Mouse (Mus musculus): ENCODE data around the gene Gle1. TPM values are rescaled to one million over a fixed set of nuclear protein-coding genes. Genes with fewer than 3 reads are reported as not detected.

Gle1 gene
- total and polyA plus RNA-seq, 2 experiments from 2014 or later, result 39.4 to 52.7 TPM

GRCm38 (mm10) chr2:29926542-29926941, 8.7 kb upstream of the Gle1 start:
- Histone ChIP-seq H3K9ac (replicated peaks; ENCODE audit: low read length) (no peak overlapping the region), H3K4me2 (ENCODE audit: low read depth, low read length) (no peak overlapping the region), H3K4me1 (ENCODE audit: insufficient read depth, low read length) (no peaks in the 10 kb centered on the region), H3K9me3 (ENCODE audit: low read length) (no peaks in the 10 kb centered on the region), H3K27ac (no peak overlapping the region), H3K4me3 (ENCODE audit: low read length) (no peak overlapping the region), H3K27me3 (ENCODE audit: insufficient read depth, low read length) (no peaks in the 10 kb centered on the region), H3K36me3 (ENCODE audit: insufficient read depth, low read length) (peaks cover 81% of the 10 kb centered on the region)
- DNase-seq (ENCODE audit: low spot score) (no peak), ATAC-seq (no peak)
- no peak for TF ChIP-seq CTCF (IDR thresholded peaks at IDR 0.05; ENCODE audit: low read depth)
- 91% methylated on average over 5 of the region's 5 CpGs for WGBS

- Histone ChIP-seq H3K9me3 (ENCODE audit: low read length) (no peaks in the 10 kb centered on the region), H3K4me3 (ENCODE audit: low read length) (no peak overlapping the region), H3K9ac (replicated peaks; ENCODE audit: low read length) (no peak overlapping the region), H3K36me3 (ENCODE audit: insufficient read depth, low read length) (peaks cover 51% of the 10 kb centered on the region), H3K27me3 (ENCODE audit: insufficient read depth, low read length) (no peaks in the 10 kb centered on the region), H3K27ac (no peak overlapping the region), H3K4me1 (ENCODE audit: insufficient read depth, low read length) (no peaks in the 10 kb centered on the region), H3K4me2 (ENCODE audit: low read depth, low read length) (no peak overlapping the region)
- no peak for ATAC-seq
- peak; percentile 36 for DNase-seq (ENCODE audit: low spot score)
- WGBS, result 83% methylated on average over 10 of the region's 10 CpGs
- TF ChIP-seq CTCF (IDR thresholded peaks at IDR 0.05; ENCODE audit: low read depth), result no peak
These were observed 4.7 kb upstream of the Gle1 start for GRCm38 (mm10) chr2:29930506-29930905.

GRCm38 (mm10) chr2:29931194-29931593, 4.0 kb upstream of the Gle1 start:
- WGBS, result 77% methylated on average over 6 of the region's 6 CpGs
- H3K27ac ChIP-seq, result no peak overlapping the region
- H3K4me3 ChIP-seq (ENCODE audit: low read length), result no peak overlapping the region
- no peaks in the 10 kb centered on the region; the same call in 1 of the 2 replicates for H3K4me1 ChIP-seq (ENCODE audit: insufficient read depth, low read length)
- H3K36me3 ChIP-seq (ENCODE audit: insufficient read depth, low read length), result peaks cover 45% of the 10 kb centered on the region
- TF ChIP-seq CTCF (IDR thresholded peaks at IDR 0.05; ENCODE audit: low read depth), result no peak
- H3K4me2 ChIP-seq (ENCODE audit: low read depth, low read length), result no peak overlapping the region
- H3K27me3 ChIP-seq (ENCODE audit: insufficient read depth, low read length), result no peaks in the 10 kb centered on the region
- H3K9me3 ChIP-seq (ENCODE audit: low read length), result no peaks in the 10 kb centered on the region
- ATAC-seq (no peak), DNase-seq (ENCODE audit: low spot score) (no peak)
- H3K9ac ChIP-seq (replicated peaks; ENCODE audit: low read length), result no peak overlapping the region

- no peak overlapping the region for H3K4me3 ChIP-seq (ENCODE audit: low read length)
- no peak overlapping the region for H3K4me2 ChIP-seq (ENCODE audit: low read depth, low read length)
- DNase-seq (ENCODE audit: low spot score) (no peak), ATAC-seq (no peak)
- no peaks in the 10 kb centered on the region; the same call in 1 of the 2 replicates for H3K4me1 ChIP-seq (ENCODE audit: insufficient read depth, low read length)
- no peaks in the 10 kb centered on the region for H3K9me3 ChIP-seq (ENCODE audit: low read length)
- WGBS, result 89% methylated on average over 9 of the region's 9 CpGs
- TF ChIP-seq CTCF (IDR thresholded peaks at IDR 0.05; ENCODE audit: low read depth), result no peak
- peaks cover 43% of the 10 kb centered on the region for H3K36me3 ChIP-seq (ENCODE audit: insufficient read depth, low read length)
- no peaks in the 10 kb centered on the region for H3K27me3 ChIP-seq (ENCODE audit: insufficient read depth, low read length)
- no peak overlapping the region for H3K9ac ChIP-seq (replicated peaks; ENCODE audit: low read length)
- H3K27ac ChIP-seq, result no peak overlapping the region
These were observed 4.8 kb downstream of the Gle1 start for GRCm38 (mm10) chr2:29940073-29940472.

- Histone ChIP-seq H3K27me3 (ENCODE audit: insufficient read depth, low read length) (no peaks in the 10 kb centered on the region), H3K4me3 (ENCODE audit: low read length) (no peak overlapping the region), H3K36me3 (ENCODE audit: insufficient read depth, low read length) (peaks cover 49% of the 10 kb centered on the region), H3K27ac (no peak overlapping the region), H3K9ac (replicated peaks; ENCODE audit: low read length) (no peak overlapping the region), H3K9me3 (ENCODE audit: low read length) (no peaks in the 10 kb centered on the region), H3K4me2 (ENCODE audit: low read depth, low read length) (no peak overlapping the region), H3K4me1 (ENCODE audit: insufficient read depth, low read length) (no peaks in the 10 kb centered on the region; the same call in 1 of the 2 replicates)
- DNase-seq (ENCODE audit: low spot score) (no peak), ATAC-seq (no peak)
- TF ChIP-seq CTCF (IDR thresholded peaks at IDR 0.05; ENCODE audit: low read depth), result no peak
- 91% methylated on average over 7 of the region's 7 CpGs for WGBS
These were observed 5.6 kb downstream of the Gle1 start for GRCm38 (mm10) chr2:29940826-29941225.

GRCm38 (mm10) chr2:29944723-29945122, 9.5 kb downstream of the Gle1 start:
- no peak for DNase-seq (ENCODE audit: low spot score)
- Histone ChIP-seq H3K4me2 (ENCODE audit: low read depth, low read length) (no peak overlapping the region), H3K27ac (no peak overlapping the region), H3K4me3 (ENCODE audit: low read length) (no peak overlapping the region), H3K27me3 (ENCODE audit: insufficient read depth, low read length) (no peaks in the 10 kb centered on the region), H3K36me3 (ENCODE audit: insufficient read depth, low read length) (peaks cover 69% of the 10 kb centered on the region), H3K9ac (replicated peaks; ENCODE audit: low read length) (no peak overlapping the region), H3K4me1 (ENCODE audit: insufficient read depth, low read length) (no peaks in the 10 kb centered on the region), H3K9me3 (ENCODE audit: low read length) (no peaks in the 10 kb centered on the region)
- no peak; the same call in 1 of the 2 replicates for ATAC-seq
- no peak for TF ChIP-seq CTCF (IDR thresholded peaks at IDR 0.05; ENCODE audit: low read depth)
- 58% methylated on average over 1 of the region's 1 CpGs for WGBS

GRCm38 (mm10) chr2:29948896-29949295, 13.7 kb downstream of the Gle1 start:
- H3K4me2 ChIP-seq (ENCODE audit: low read depth, low read length), result no peak overlapping the region
- ATAC-seq, result no peak
- WGBS, result 85% methylated on average over 5 of the region's 5 CpGs

More at GRCm38 (mm10) chr2:29948896-29949295, 13.7 kb downstream of the Gle1 start:
- H3K27me3 ChIP-seq (ENCODE audit: insufficient read depth, low read length), result no peaks in the 10 kb centered on the region
- H3K4me1 ChIP-seq (ENCODE audit: insufficient read depth, low read length), result no peaks in the 10 kb centered on the region
- H3K27ac ChIP-seq, result no peak overlapping the region
- no peak for DNase-seq (ENCODE audit: low spot score)
- no peaks in the 10 kb centered on the region for H3K9me3 ChIP-seq (ENCODE audit: low read length)
- no peak overlapping the region for H3K4me3 ChIP-seq (ENCODE audit: low read length)
- no peak overlapping the region for H3K9ac ChIP-seq (replicated peaks; ENCODE audit: low read length)
- no peak for TF ChIP-seq CTCF (IDR thresholded peaks at IDR 0.05; ENCODE audit: low read depth)
- H3K36me3 ChIP-seq (ENCODE audit: insufficient read depth, low read length), result peaks cover 64% of the 10 kb centered on the region

Data from hindbrain, postnatal 0 days (tissue).